Mouse (Mus musculus): Measurements from ENCODE around the gene Mthfd1. TPM values are rescaled to one million over a fixed set of nuclear protein-coding genes. Genes with fewer than 3 reads are reported as not detected.

Mthfd1 gene
- polyA plus RNA-seq, 1 experiment from 2014 or later: 49.5 TPM

DNA sequence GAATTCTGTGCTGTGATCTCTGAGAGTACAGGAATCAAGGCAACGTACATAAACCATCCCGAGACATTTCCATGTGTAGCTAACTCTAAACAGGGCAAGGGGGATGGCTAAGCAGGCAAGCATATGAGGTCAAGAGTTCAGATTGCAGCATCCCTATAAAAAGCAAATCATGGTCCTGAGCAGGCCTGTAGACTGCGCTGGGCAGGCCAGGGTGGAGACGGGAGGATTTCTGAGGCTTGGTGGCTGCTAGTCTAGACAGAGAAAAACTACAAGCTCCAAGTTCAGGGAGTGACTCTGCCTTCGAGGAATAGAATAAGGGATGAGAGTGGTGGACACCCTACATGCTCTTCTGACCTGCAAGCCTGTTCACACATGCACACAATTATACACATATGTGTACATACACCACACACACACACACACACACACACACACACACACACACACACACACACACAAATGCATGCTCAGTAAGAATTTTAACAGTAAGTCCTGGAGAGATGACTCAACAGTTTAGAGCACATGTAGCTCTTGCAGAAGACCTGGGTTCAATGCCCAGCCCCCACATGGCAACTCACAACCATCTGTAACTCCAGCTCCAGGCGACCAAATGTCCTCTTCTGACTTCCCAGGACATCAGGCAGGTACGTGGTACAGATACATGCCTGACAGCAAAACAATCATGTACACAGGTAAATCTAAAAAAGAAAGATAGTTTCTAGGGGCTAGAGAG lies 15.1 kb upstream of the Mthfd1 start:
- ATAC-seq (ENCODE audit: low FRiP score) (no peak), DNase-seq (ENCODE audit: low spot score) (no peak)
- Histone ChIP-seq H3K4me3 (ENCODE audit: low read depth, low read length) (no peak overlapping the region), H3K36me3 (ENCODE audit: control insufficient read depth, insufficient read depth, low read length) (no peaks in the 10 kb centered on the region), H3K9ac (ENCODE audit: low read depth, low read length) (no peak overlapping the region), H3K27me3 (ENCODE audit: control insufficient read depth, insufficient read depth, low read length) (no peaks in the 10 kb centered on the region), H3K4me2 (replicated peaks; ENCODE audit: low read depth, low read length) (no peak overlapping the region), H3K4me1 (replicated peaks; ENCODE audit: control insufficient read depth, insufficient read depth, low read length) (no peaks in the 10 kb centered on the region), H3K27ac (ENCODE audit: low read depth, low read length) (no peak overlapping the region), H3K9me3 (ENCODE audit: control insufficient read depth, low read length) (no peaks in the 10 kb centered on the region)
- 85% methylated on average over 7 of the region's 7 CpGs for WGBS

- Histone ChIP-seq H3K4me1 (replicated peaks; ENCODE audit: control insufficient read depth, insufficient read depth, low read length) (no peaks in the 10 kb centered on the region), H3K4me2 (replicated peaks; ENCODE audit: low read depth, low read length) (no peak overlapping the region), H3K9ac (ENCODE audit: low read depth, low read length) (no peak overlapping the region), H3K4me3 (ENCODE audit: low read depth, low read length) (no peak overlapping the region), H3K27me3 (ENCODE audit: control insufficient read depth, insufficient read depth, low read length) (no peaks in the 10 kb centered on the region), H3K36me3 (ENCODE audit: control insufficient read depth, insufficient read depth, low read length) (no peaks in the 10 kb centered on the region), H3K27ac (ENCODE audit: low read depth, low read length) (no peak overlapping the region), H3K9me3 (ENCODE audit: control insufficient read depth, low read length) (no peaks in the 10 kb centered on the region)
- DNase-seq (ENCODE audit: low spot score): no peak
- 92% methylated on average over 3 of the region's 3 CpGs for WGBS
- ATAC-seq (ENCODE audit: low FRiP score): no peak
Observed at GRCm38 (mm10) chr12:76240670-76241069, 14.4 kb upstream of the Mthfd1 start.

- no peaks in the 10 kb centered on the region for H3K9me3 ChIP-seq (ENCODE audit: control insufficient read depth, low read length)
- no peak overlapping the region for H3K27ac ChIP-seq (ENCODE audit: low read depth, low read length)
- H3K4me3 ChIP-seq (ENCODE audit: low read depth, low read length): no peak overlapping the region
- H3K36me3 ChIP-seq (ENCODE audit: control insufficient read depth, insufficient read depth, low read length): no peaks in the 10 kb centered on the region
- no peaks in the 10 kb centered on the region for H3K4me1 ChIP-seq (replicated peaks; ENCODE audit: control insufficient read depth, insufficient read depth, low read length)
- H3K27me3 ChIP-seq (ENCODE audit: control insufficient read depth, insufficient read depth, low read length): no peaks in the 10 kb centered on the region
- DNase-seq (ENCODE audit: low spot score) (no peak), ATAC-seq (ENCODE audit: low FRiP score) (no peak)
- 90% methylated on average over 3 of the region's 3 CpGs for WGBS
- H3K4me2 ChIP-seq (replicated peaks; ENCODE audit: low read depth, low read length): no peak overlapping the region
- H3K9ac ChIP-seq (ENCODE audit: low read depth, low read length): no peak overlapping the region
Observed at GRCm38 (mm10) chr12:76241084-76241483, 14.0 kb upstream of the Mthfd1 start.

- Histone ChIP-seq H3K4me1 (replicated peaks; ENCODE audit: control insufficient read depth, insufficient read depth, low read length) (no peaks in the 10 kb centered on the region), H3K27me3 (ENCODE audit: control insufficient read depth, insufficient read depth, low read length) (no peaks in the 10 kb centered on the region), H3K4me2 (replicated peaks; ENCODE audit: low read depth, low read length) (no peak overlapping the region), H3K36me3 (ENCODE audit: control insufficient read depth, insufficient read depth, low read length) (no peaks in the 10 kb centered on the region), H3K4me3 (ENCODE audit: low read depth, low read length) (no peak overlapping the region), H3K9ac (ENCODE audit: low read depth, low read length) (no peak overlapping the region), H3K27ac (ENCODE audit: low read depth, low read length) (no peak overlapping the region), H3K9me3 (ENCODE audit: control insufficient read depth, low read length) (no peaks in the 10 kb centered on the region)
- ATAC-seq (ENCODE audit: low FRiP score): no peak
- WGBS: 59% methylated on average over 5 of the region's 5 CpGs
- DNase-seq (ENCODE audit: low spot score): no peak
Observed at GRCm38 (mm10) chr12:76241833-76242232, 13.3 kb upstream of the Mthfd1 start.

DNA sequence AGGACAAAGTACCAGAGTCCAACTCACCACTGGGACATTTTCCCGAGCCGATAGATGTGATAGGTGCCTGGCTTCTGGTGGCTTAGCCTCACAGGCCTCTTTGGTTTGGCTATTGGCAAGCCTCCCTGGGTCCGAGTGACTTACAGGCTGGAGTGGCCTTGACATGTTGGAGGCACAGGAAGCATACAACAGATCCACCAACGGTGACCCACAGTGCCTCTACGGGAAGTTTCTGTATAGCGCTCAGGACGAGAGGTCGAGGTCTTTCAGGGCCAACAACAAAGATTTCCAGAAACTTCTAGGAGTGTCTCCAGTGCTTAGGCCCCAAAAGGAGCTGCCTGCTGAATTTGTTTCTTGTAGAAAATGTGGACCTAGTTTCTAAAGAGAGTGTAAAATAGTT lies 10.1 kb upstream of the Mthfd1 start:
- DNase-seq (ENCODE audit: low spot score) (no peak), ATAC-seq (ENCODE audit: low FRiP score) (no peak)
- Histone ChIP-seq H3K27me3 (ENCODE audit: control insufficient read depth, insufficient read depth, low read length) (no peaks in the 10 kb centered on the region), H3K9me3 (ENCODE audit: control insufficient read depth, low read length) (no peaks in the 10 kb centered on the region), H3K9ac (ENCODE audit: low read depth, low read length) (no peak overlapping the region), H3K4me2 (replicated peaks; ENCODE audit: low read depth, low read length) (no peak overlapping the region), H3K36me3 (ENCODE audit: control insufficient read depth, insufficient read depth, low read length) (no peaks in the 10 kb centered on the region), H3K4me3 (ENCODE audit: low read depth, low read length) (no peak overlapping the region), H3K4me1 (replicated peaks; ENCODE audit: control insufficient read depth, insufficient read depth, low read length) (no peaks in the 10 kb centered on the region), H3K27ac (ENCODE audit: low read depth, low read length) (no peak overlapping the region)
- 90% methylated on average over 8 of the region's 8 CpGs for WGBS

GRCm38 (mm10) chr12:76246646-76247045 lies 8.5 kb upstream of the Mthfd1 start, which contains the start of gene Tex21:
Tex21 (minus strand) TSS chr12:76246746.
- peak; percentile 14 for DNase-seq (ENCODE audit: low spot score)
- Histone ChIP-seq H3K36me3 (ENCODE audit: control insufficient read depth, insufficient read depth, low read length) (no peaks in the 10 kb centered on the region), H3K27me3 (ENCODE audit: control insufficient read depth, insufficient read depth, low read length) (no peaks in the 10 kb centered on the region), H3K4me2 (replicated peaks; ENCODE audit: low read depth, low read length) (no peak within 1 kb of the TSS), H3K9ac (ENCODE audit: low read depth, low read length) (no peak within 1 kb of the TSS), H3K4me1 (replicated peaks; ENCODE audit: control insufficient read depth, insufficient read depth, low read length) (no peaks in the 10 kb centered on the region), H3K27ac (ENCODE audit: low read depth, low read length) (no peak within 1 kb of the TSS), H3K4me3 (ENCODE audit: low read depth, low read length) (no peak within 1 kb of the TSS), H3K9me3 (ENCODE audit: control insufficient read depth, low read length) (no peaks in the 10 kb centered on the region)
- 81% methylated on average over 6 of the region's 6 CpGs for WGBS
- no peak for ATAC-seq (ENCODE audit: low FRiP score)

- ATAC-seq (ENCODE audit: low FRiP score) (no peak), DNase-seq (ENCODE audit: low spot score) (no peak)
- H3K9me3 ChIP-seq (ENCODE audit: control insufficient read depth, low read length): no peaks in the 10 kb centered on the region
- no peak overlapping the region for H3K4me3 ChIP-seq (ENCODE audit: low read depth, low read length)
- H3K36me3 ChIP-seq (ENCODE audit: control insufficient read depth, insufficient read depth, low read length): no peaks in the 10 kb centered on the region
- H3K27ac ChIP-seq (ENCODE audit: low read depth, low read length): no peak overlapping the region
- peaks cover 3% of the 10 kb centered on the region; the same call in 1 of the 2 replicates for H3K4me1 ChIP-seq (replicated peaks; ENCODE audit: control insufficient read depth, insufficient read depth, low read length)
- H3K4me2 ChIP-seq (replicated peaks; ENCODE audit: low read depth, low read length): no peak overlapping the region
- no peaks in the 10 kb centered on the region for H3K27me3 ChIP-seq (ENCODE audit: control insufficient read depth, insufficient read depth, low read length)
- 80% methylated on average over 1 of the region's 1 CpGs for WGBS
- no peak overlapping the region for H3K9ac ChIP-seq (ENCODE audit: low read depth, low read length)
Observed at GRCm38 (mm10) chr12:76253090-76253489, 2.0 kb upstream of the Mthfd1 start.

GRCm38 (mm10) chr12:76253591-76253990 lies 1.5 kb upstream of the Mthfd1 start:
- H3K36me3 ChIP-seq (ENCODE audit: control insufficient read depth, insufficient read depth, low read length): no peaks in the 10 kb centered on the region
- peaks cover 3% of the 10 kb centered on the region; the same call in 1 of the 2 replicates for H3K4me1 ChIP-seq (replicated peaks; ENCODE audit: control insufficient read depth, insufficient read depth, low read length)
- H3K9ac ChIP-seq (ENCODE audit: low read depth, low read length): no peak overlapping the region
- H3K9me3 ChIP-seq (ENCODE audit: control insufficient read depth, low read length): no peaks in the 10 kb centered on the region
- H3K4me2 ChIP-seq (replicated peaks; ENCODE audit: low read depth, low read length): no peak overlapping the region
- DNase-seq (ENCODE audit: low spot score): no peak
- 87% methylated on average over 2 of the region's 2 CpGs for WGBS
- no peak overlapping the region for H3K27ac ChIP-seq (ENCODE audit: low read depth, low read length)
- H3K27me3 ChIP-seq (ENCODE audit: control insufficient read depth, insufficient read depth, low read length): no peaks in the 10 kb centered on the region
- no peak overlapping the region for H3K4me3 ChIP-seq (ENCODE audit: low read depth, low read length)
- no peak for ATAC-seq (ENCODE audit: low FRiP score)

DNA sequence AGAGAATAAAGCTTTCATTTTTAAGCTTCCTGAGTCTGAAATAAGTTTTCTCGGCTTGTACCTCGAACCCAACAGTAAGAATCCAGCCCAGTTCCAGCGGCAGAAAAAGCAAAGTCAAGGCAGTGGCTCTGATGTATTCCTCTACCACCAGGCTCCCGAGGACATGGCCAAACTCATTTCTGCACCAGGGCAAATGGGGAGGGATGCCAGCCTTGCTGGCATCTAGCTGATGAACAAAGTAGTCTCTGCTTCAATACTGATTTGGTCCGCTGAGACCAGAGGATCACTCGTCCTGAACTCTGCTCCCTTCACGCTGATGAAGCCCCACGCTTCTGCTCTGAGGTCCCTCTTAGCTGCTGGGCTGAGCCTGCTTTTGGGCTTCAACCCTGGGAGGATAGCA lies 1.1 kb upstream of the Mthfd1 start:
- H3K4me2 ChIP-seq (replicated peaks; ENCODE audit: low read depth, low read length): no peak overlapping the region
- DNase-seq (ENCODE audit: low spot score): no peak
- ATAC-seq (ENCODE audit: low FRiP score): no peak
- H3K9me3 ChIP-seq (ENCODE audit: control insufficient read depth, low read length): no peaks in the 10 kb centered on the region
- H3K36me3 ChIP-seq (ENCODE audit: control insufficient read depth, insufficient read depth, low read length): no peaks in the 10 kb centered on the region
- H3K27me3 ChIP-seq (ENCODE audit: control insufficient read depth, insufficient read depth, low read length): no peaks in the 10 kb centered on the region
- WGBS: 80% methylated on average over 8 of the region's 8 CpGs
- H3K27ac ChIP-seq (ENCODE audit: low read depth, low read length): no peak overlapping the region
- no peak overlapping the region for H3K4me3 ChIP-seq (ENCODE audit: low read depth, low read length)
- no peak overlapping the region for H3K9ac ChIP-seq (ENCODE audit: low read depth, low read length)
- H3K4me1 ChIP-seq (replicated peaks; ENCODE audit: control insufficient read depth, insufficient read depth, low read length): peaks cover 3% of the 10 kb centered on the region; the same call in 1 of the 2 replicates

Data from hindbrain, embryonic 11.5 days (tissue).